Mouse (Mus musculus): Measurements from ENCODE around the gene Klf7.
"Not testable (repeated sequence)": the region's sequence is repeated elsewhere in the genome, so short reads cannot be mapped to it uniquely, and the experiment has no call there.

DNA sequence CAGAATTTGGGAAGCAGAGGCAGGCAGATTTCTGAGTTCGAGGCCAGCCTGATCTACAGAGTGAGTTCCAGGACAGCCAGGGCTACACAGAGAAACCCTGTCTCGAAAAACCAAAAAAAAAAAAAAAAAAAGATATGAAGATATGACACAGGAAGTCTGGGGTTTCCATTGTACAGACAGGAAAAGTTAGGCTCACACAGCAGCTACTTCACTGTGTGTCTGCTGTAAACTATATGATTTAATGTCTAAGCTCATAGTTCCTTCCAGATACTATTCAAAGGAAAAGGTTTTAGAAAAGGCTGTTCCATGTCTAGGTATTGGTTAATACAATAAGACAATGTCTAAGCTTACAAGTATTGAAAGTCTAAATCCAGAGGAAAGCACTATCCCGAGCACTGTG, 13.4 kb downstream of the Klf7 start:
- not testable (repeated sequence) for TF ChIP-seq CTCF (IDR thresholded peaks at IDR 0.05; ENCODE audit: control insufficient read depth, insufficient read depth, insufficient read length); MAX (IDR thresholded peaks at IDR 0.05); MYOG (IDR thresholded peaks at IDR 0.05; ENCODE audit: control insufficient read depth, extremely low read depth, insufficient read length); FOSL1 (IDR thresholded peaks at IDR 0.05; ENCODE audit: insufficient read depth, low read length, poor library complexity, severe bottlenecking); USF1 (IDR thresholded peaks at IDR 0.05; ENCODE audit: low read depth); MYOD1 (IDR thresholded peaks at IDR 0.05; ENCODE audit: control insufficient read depth, insufficient read length, low read depth)

Measured in C2C12 (cell line).